Mouse (Mus musculus) olfactory bulb, adult 2 months (tissue): ENCODE results near the gene Tnni2.

Source experiments
- CTCF ChIP-seq: fragments of 200-500 bp; IDR thresholded peaks from 2 replicates; pipeline ENCODE4 v1.5.1; 2012; ENCODE audit warnings: low read depth, mild to moderate bottlenecking, low read length, moderate library complexity; ENCODE audit not compliant: insufficient read depth
- POLR2A ChIP-seq: fragments of 200-500 bp; IDR thresholded peaks from 2 replicates; pipeline ENCODE4 v1.6.1; 2012; ENCODE audit warnings: mild to moderate bottlenecking, low read depth, low read length, moderate library complexity; ENCODE audit not compliant: insufficient read depth

DNA sequence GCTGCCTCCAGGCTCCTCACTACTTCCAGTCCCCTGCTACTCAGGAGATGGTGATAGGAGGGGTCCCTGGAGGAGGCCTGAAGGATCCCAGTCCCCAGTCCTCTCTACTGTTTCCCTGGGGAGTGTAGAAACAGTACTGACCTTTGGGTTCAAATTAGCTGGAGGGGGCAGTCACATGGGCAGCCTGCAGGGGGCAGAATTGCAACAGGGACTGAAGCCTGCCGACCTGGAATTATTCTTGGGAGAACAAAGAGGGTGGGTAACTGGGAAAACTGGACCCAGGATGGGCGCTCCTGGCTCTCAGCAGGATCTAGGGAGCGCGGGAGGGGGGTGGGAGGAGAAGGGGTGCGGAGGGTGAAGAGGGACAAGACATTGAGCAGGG is 39.6 kb downstream of the Tnni2 start:
- TF ChIP-seq POLR2A = no peak
- peak; percentile 50; the same call in 1 of the 2 replicates for TF ChIP-seq CTCF
